Mouse (Mus musculus) hindbrain, embryonic 10.5 days (tissue): ENCODE measurements around the gene A3galt2. TPM values are rescaled to one million over a fixed set of nuclear protein-coding genes. Genes with fewer than 3 reads are reported as not detected.

Experiments
- DNase-seq: peaks from one replicate; pipeline ENCODE4 v3.0.0-alpha.2; 2017; ENCODE audit warnings: low spot score
- H3K27ac ChIP-seq: fragments of 300-500 bp; sonication (generic); 2 replicates; pipeline ENCODE4 v1.5.1; 2016; ENCODE audit warnings: mild to moderate bottlenecking, moderate library complexity
- H3K27me3 ChIP-seq: fragments of 300-500 bp; sonication (generic); 2 replicates; pipeline ENCODE4 v1.6.1; 2016; ENCODE audit warnings: mild to moderate bottlenecking; ENCODE audit not compliant: poor library complexity, insufficient read depth, severe bottlenecking
- H3K36me3 ChIP-seq: fragments of 300-500 bp; sonication (generic); 2 replicates; pipeline ENCODE4 v1.6.1; 2016; ENCODE audit warnings: mild to moderate bottlenecking, moderate library complexity
- H3K4me1 ChIP-seq: fragments of 300-500 bp; sonication (generic); replicated peaks from 2 replicates; pipeline ENCODE4 v1.6.1; 2016; ENCODE audit warnings: mild to moderate bottlenecking
- H3K4me3 ChIP-seq: fragments of 300-500 bp; sonication (generic); 2 replicates; pipeline ENCODE4 v1.5.1; 2016; ENCODE audit warnings: mild to moderate bottlenecking, moderate library complexity
- H3K9me3 ChIP-seq: fragments of 300-500 bp; sonication (generic); 2 replicates; pipeline ENCODE4 v1.6.1; 2016; ENCODE audit warnings: mild to moderate bottlenecking, moderate library complexity
- WGBS: fragments of 180-500 bp; shearing (Covaris S2); methylation state at CpG from one replicate; pipeline ENCODE4 v1.1.7; 2016; 5-methylcytosine and 5-hydroxymethylcytosine counted together
- polyA plus RNA-seq: library from polyadenylated mRNA; unstranded; fragments of >200 nt; fragmentation: Nextera tagmentation; extraction: Ambion mirVana; gene quantifications from 2 replicates; pipeline ENCODE4 v1.2.1, GENCODE M21; 2016

The A3galt2 gene
- polyA plus RNA-seq, 1 experiment from 2014 or later: 0.18 TPM

GRCm38 (mm10) chr4:128773820-128774219, 18.7 kb downstream of the A3galt2 start:
- DNase-seq: no peak
- H3K27ac ChIP-seq: no peak overlapping the region
- no peaks in the 10 kb centered on the region for H3K27me3 ChIP-seq
- H3K36me3 ChIP-seq: peaks cover 71% of the 10 kb centered on the region
- WGBS: 91% methylated on average over 11 of the region's 11 CpGs
- peaks cover 20% of the 10 kb centered on the region for H3K4me1 ChIP-seq
- no peaks in the 10 kb centered on the region for H3K9me3 ChIP-seq
- no peak overlapping the region for H3K4me3 ChIP-seq

GRCm38 (mm10) chr4:128774467-128774866, 19.3 kb downstream of the A3galt2 start:
- WGBS: 91% methylated on average over 9 of the region's 9 CpGs
- no peak overlapping the region for H3K4me3 ChIP-seq
- H3K36me3 ChIP-seq: peaks cover 78% of the 10 kb centered on the region
- no peaks in the 10 kb centered on the region for H3K27me3 ChIP-seq
- H3K9me3 ChIP-seq: no peaks in the 10 kb centered on the region
- DNase-seq: no peak
- no peak overlapping the region for H3K27ac ChIP-seq
- peaks cover 14% of the 10 kb centered on the region; the same call in 1 of the 2 replicates for H3K4me1 ChIP-seq

GRCm38 (mm10) chr4:128776568-128777289, 21.6 kb downstream of the A3galt2 start:
- 47% methylated on average over 20 of the region's 20 CpGs for WGBS

GRCm38 (mm10) chr4:128777593-128777992, 22.4 kb downstream of the A3galt2 start:
- 82% methylated on average over 11 of the region's 11 CpGs for WGBS
- H3K27ac ChIP-seq: no peak overlapping the region
- no peak overlapping the region for H3K4me3 ChIP-seq
- H3K27me3 ChIP-seq: no peaks in the 10 kb centered on the region
- H3K36me3 ChIP-seq: peaks cover 100% of the 10 kb centered on the region
- H3K4me1 ChIP-seq: no peaks in the 10 kb centered on the region
- no peak for DNase-seq
- H3K9me3 ChIP-seq: no peaks in the 10 kb centered on the region

More at GRCm38 (mm10) chr4:128776568-128777289, 21.6 kb downstream of the A3galt2 start:
- DNase-seq: peak; percentile 82
- Histone ChIP-seq H3K27me3 (no peaks in the 10 kb centered on the region), H3K4me1 (no peaks in the 10 kb centered on the region), H3K27ac (no peak overlapping the region), H3K9me3 (no peaks in the 10 kb centered on the region), H3K4me3 (no peak overlapping the region), H3K36me3 (peaks cover 100% of the 10 kb centered on the region)

GRCm38 (mm10) chr4:128782037-128782436, 26.9 kb downstream of the A3galt2 start:
- WGBS: 90% methylated on average over 7 of the region's 7 CpGs
- peaks cover 100% of the 10 kb centered on the region for H3K36me3 ChIP-seq
- no peak overlapping the region for H3K27ac ChIP-seq

GRCm38 (mm10) chr4:128782645-128783044, 27.5 kb downstream of the A3galt2 start:
- H3K36me3 ChIP-seq: peaks cover 100% of the 10 kb centered on the region
- H3K4me3 ChIP-seq: no peak overlapping the region
- H3K27ac ChIP-seq: no peak overlapping the region
- no peaks in the 10 kb centered on the region for H3K4me1 ChIP-seq
- DNase-seq: no peak
- no peaks in the 10 kb centered on the region for H3K9me3 ChIP-seq
- H3K27me3 ChIP-seq: no peaks in the 10 kb centered on the region
- WGBS: 89% methylated on average over 4 of the region's 4 CpGs

More at GRCm38 (mm10) chr4:128782037-128782436, 26.9 kb downstream of the A3galt2 start:
- no peaks in the 10 kb centered on the region for H3K4me1 ChIP-seq
- H3K27me3 ChIP-seq: no peaks in the 10 kb centered on the region
- DNase-seq: no peak
- no peaks in the 10 kb centered on the region for H3K9me3 ChIP-seq
- H3K4me3 ChIP-seq: no peak overlapping the region

- Histone ChIP-seq H3K27ac (no peak overlapping the region), H3K9me3 (no peaks in the 10 kb centered on the region), H3K4me1 (peaks cover 6% of the 10 kb centered on the region), H3K27me3 (no peaks in the 10 kb centered on the region), H3K4me3 (no peak overlapping the region), H3K36me3 (peaks cover 97% of the 10 kb centered on the region)
- DNase-seq: no peak
- WGBS: 93% methylated on average over 15 of the region's 15 CpGs
Observed at GRCm38 (mm10) chr4:128784950-128785631, 29.9 kb downstream of the A3galt2 start.

- Histone ChIP-seq H3K27ac (no peak overlapping the region), H3K4me3 (no peak overlapping the region), H3K4me1 (peaks cover 16% of the 10 kb centered on the region), H3K9me3 (no peaks in the 10 kb centered on the region), H3K36me3 (peaks cover 96% of the 10 kb centered on the region), H3K27me3 (no peaks in the 10 kb centered on the region)
- no peak for DNase-seq
- 93% methylated on average over 11 of the region's 11 CpGs for WGBS
Observed at GRCm38 (mm10) chr4:128785921-128786654, 30.9 kb downstream of the A3galt2 start.

- WGBS: 89% methylated on average over 24 of the region's 24 CpGs
- Histone ChIP-seq H3K27ac (no peak overlapping the region), H3K4me1 (peaks cover 27% of the 10 kb centered on the region), H3K9me3 (no peaks in the 10 kb centered on the region), H3K36me3 (peaks cover 96% of the 10 kb centered on the region), H3K27me3 (no peaks in the 10 kb centered on the region), H3K4me3 (no peak overlapping the region)
- DNase-seq: no peak
Observed at GRCm38 (mm10) chr4:128787023-128787939, 32.1 kb downstream of the A3galt2 start.

GRCm38 (mm10) chr4:128788108-128788507, 32.9 kb downstream of the A3galt2 start:
- Histone ChIP-seq H3K36me3 (peaks cover 96% of the 10 kb centered on the region), H3K27ac (no peak overlapping the region), H3K4me1 (peaks cover 35% of the 10 kb centered on the region), H3K4me3 (no peak overlapping the region), H3K27me3 (no peaks in the 10 kb centered on the region), H3K9me3 (no peaks in the 10 kb centered on the region)
- DNase-seq: no peak
- WGBS: 98% methylated on average over 4 of the region's 4 CpGs

GRCm38 (mm10) chr4:128789646-128790045, 34.5 kb downstream of the A3galt2 start:
- WGBS: 40% methylated on average over 18 of the region's 18 CpGs
- no peak overlapping the region for H3K4me3 ChIP-seq
- peaks cover 96% of the 10 kb centered on the region for H3K36me3 ChIP-seq
- peaks cover 48% of the 10 kb centered on the region for H3K4me1 ChIP-seq
- peak overlapping the region; percentile 41; the same call in 1 of the 2 replicates for H3K27ac ChIP-seq
- DNase-seq: no peak
- no peaks in the 10 kb centered on the region for H3K27me3 ChIP-seq
- H3K9me3 ChIP-seq: no peaks in the 10 kb centered on the region

GRCm38 (mm10) chr4:128793710-128794109, 38.5 kb downstream of the A3galt2 start:
- H3K27ac ChIP-seq: no peak overlapping the region
- no peaks in the 10 kb centered on the region for H3K27me3 ChIP-seq
- no peak overlapping the region for H3K4me3 ChIP-seq
- peaks cover 65% of the 10 kb centered on the region for H3K36me3 ChIP-seq
- DNase-seq: no peak
- WGBS: 88% methylated on average over 1 of the region's 1 CpGs
- H3K4me1 ChIP-seq: peaks cover 86% of the 10 kb centered on the region
- H3K9me3 ChIP-seq: no peaks in the 10 kb centered on the region
